Mouse (Mus musculus) liver, adult 2 months (tissue): ENCODE results near the gene Gm13420.
A peak's percentile ranks its signal among the peaks of the same experiment; 100 is the strongest.

Experiments
- CTCF ChIP-seq: fragments of 200-500 bp; IDR thresholded peaks from 2 replicates; pipeline ENCODE4 v1.5.1; 2011; ENCODE audit warnings: low read depth, low read length, control low read depth
- POLR2A ChIP-seq: fragments of 200-500 bp; IDR thresholded peaks from 2 replicates; pipeline ENCODE4 v1.6.1; 2011; ENCODE audit warnings: low read length, control low read depth; ENCODE audit not compliant: insufficient read depth; ENCODE audit errors: extremely low read depth

DNA sequence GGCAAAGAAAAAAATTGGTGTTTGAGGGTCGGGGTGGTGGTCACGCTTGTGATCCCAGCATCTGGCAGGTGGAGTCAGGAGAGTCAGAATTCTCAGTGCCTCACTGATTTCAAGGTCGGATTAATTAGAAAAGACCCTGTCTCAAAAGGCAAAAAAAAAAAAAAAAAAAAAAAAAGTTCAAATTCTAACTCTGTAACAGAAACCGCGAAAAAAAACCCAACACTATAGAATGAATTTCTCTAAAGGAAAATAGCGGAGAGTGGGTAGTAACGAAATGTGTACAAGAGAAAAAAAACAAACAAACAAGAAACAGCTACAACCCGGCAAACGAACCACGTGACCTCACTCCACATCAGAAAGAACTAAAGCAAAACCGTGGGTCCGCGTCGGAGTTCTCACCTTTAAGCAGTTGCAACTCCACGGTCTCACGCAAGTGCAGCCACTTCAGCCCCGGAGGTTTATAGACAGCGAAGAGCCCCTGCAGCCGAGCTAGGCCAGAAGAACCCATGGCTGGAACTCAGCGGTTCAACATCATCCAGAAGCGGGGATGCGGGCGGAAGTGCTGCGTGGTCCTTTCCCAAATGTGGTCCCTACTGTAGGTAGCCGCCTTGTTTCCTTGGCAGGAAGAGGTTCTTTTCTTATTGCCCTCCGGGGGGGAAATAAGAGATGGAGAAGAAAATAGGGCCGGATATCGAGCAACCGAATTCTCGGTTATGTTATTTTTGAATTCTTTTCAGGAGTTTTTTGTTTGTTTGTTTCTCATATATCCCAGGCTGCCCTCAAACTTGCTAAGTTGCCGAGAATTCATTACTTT, 35.8 kb upstream of the Gm13420 start, which contains the start of gene Coq4:
- no peak for TF ChIP-seq CTCF
- TF ChIP-seq POLR2A, result 0 out of 2 replicates have a peak, but pooled peaks have one; percentile 7
